Mouse (Mus musculus): ENCODE measurements around the gene Trim21.

DNA sequence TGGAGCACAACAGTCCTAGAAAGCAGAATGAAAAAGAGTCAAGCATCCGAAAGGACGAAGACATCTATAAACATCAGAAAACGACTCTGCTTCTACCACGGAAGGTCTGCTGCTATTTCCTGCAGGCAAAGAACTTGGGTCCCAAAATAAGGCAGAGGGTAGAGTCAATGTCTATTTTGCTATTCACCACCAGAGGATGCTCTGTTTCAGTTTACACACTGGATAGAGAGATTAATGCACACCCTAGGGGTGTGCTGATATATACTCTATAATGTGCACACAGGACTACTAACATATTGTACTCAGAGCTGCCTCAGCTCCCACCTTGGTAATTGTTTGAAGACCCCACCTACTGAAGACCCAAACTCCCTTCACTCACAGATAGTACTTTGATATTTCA, 933 bp upstream of the Trim21 start:
- TF ChIP-seq EP300 (optimal IDR thresholded peaks at IDR 0.05) = no peak
- TF ChIP-seq CTCF (IDR thresholded peaks at IDR 0.05; ENCODE audit: low read depth) = peak; percentile 21; the same call in 1 of the 2 replicates

Measured in stomach, postnatal 0 days (tissue).